Mouse (Mus musculus) frontal cortex, adult (tissue): ENCODE data around the gene Twist2.

Experiments
- ATAC-seq: cut with Nextera tagmentation; 2 replicates; pipeline ENCODE4 v1.9.2; 2017; ENCODE audit warnings: mild to moderate bottlenecking, moderate library complexity, mixed read lengths; ENCODE audit not compliant: low TSS enrichment

Gene Twist2

GRCm38 (mm10) chr1:91800967-91801843, at the start of gene Twist2:
TSS of gene Twist2 (plus strand) at chr1:91801461.
- peak; percentile 41; the same call in 1 of the 2 replicates for ATAC-seq

- no peak for ATAC-seq
Observed at GRCm38 (mm10) chr1:91752931-91753330, 48.3 kb upstream of the Twist2 start.

GRCm38 (mm10) chr1:91755102-91755501, 46.2 kb upstream of the Twist2 start:
- ATAC-seq, result peak; percentile 64; the same call in 1 of the 2 replicates

- no peak for ATAC-seq
Observed at GRCm38 (mm10) chr1:91757292-91757691, 44.0 kb upstream of the Twist2 start.

GRCm38 (mm10) chr1:91758143-91758542, 43.1 kb upstream of the Twist2 start:
- no peak for ATAC-seq

GRCm38 (mm10) chr1:91758600-91759515, 42.4 kb upstream of the Twist2 start:
- no peak for ATAC-seq

- no peak for ATAC-seq
Observed at GRCm38 (mm10) chr1:91760140-91760986, 40.9 kb upstream of the Twist2 start.

- no peak for ATAC-seq
Observed at GRCm38 (mm10) chr1:91762528-91763091, 38.7 kb upstream of the Twist2 start.

GRCm38 (mm10) chr1:91770221-91770624, 31.0 kb upstream of the Twist2 start:
- no peak for ATAC-seq

- ATAC-seq, result no peak
Observed at GRCm38 (mm10) chr1:91770676-91771075, 30.6 kb upstream of the Twist2 start.

- no peak for ATAC-seq
Observed at GRCm38 (mm10) chr1:91776928-91777327, 24.3 kb upstream of the Twist2 start.

GRCm38 (mm10) chr1:91779819-91780218, 21.4 kb upstream of the Twist2 start:
- no peak for ATAC-seq

GRCm38 (mm10) chr1:91781182-91781581, 20.1 kb upstream of the Twist2 start:
- ATAC-seq, result no peak

GRCm38 (mm10) chr1:91784162-91784561, 17.1 kb upstream of the Twist2 start:
- no peak for ATAC-seq

- ATAC-seq, result no peak
Observed at GRCm38 (mm10) chr1:91799323-91799722, 1.9 kb upstream of the Twist2 start.

GRCm38 (mm10) chr1:91800348-91800747, 913 bp upstream of the Twist2 start:
- no peak for ATAC-seq

GRCm38 (mm10) chr1:91801844-91802366, 644 bp downstream of the Twist2 start:
- peak; percentile 69; the same call in 1 of the 2 replicates for ATAC-seq

GRCm38 (mm10) chr1:91802406-91803121, 1.3 kb downstream of the Twist2 start:
- ATAC-seq, result no peak

- no peak for ATAC-seq
Observed at GRCm38 (mm10) chr1:91803416-91803815, 2.2 kb downstream of the Twist2 start.

GRCm38 (mm10) chr1:91816067-91816466, 14.8 kb downstream of the Twist2 start:
- no peak for ATAC-seq
